Mouse (Mus musculus) embryonic facial prominence, embryonic 15.5 days (tissue): ENCODE results near the gene Npff. TPM values are rescaled to one million over a fixed set of nuclear protein-coding genes. Genes with fewer than 3 reads are reported as not detected.

Source experiments
- ATAC-seq: fragments of 200-750 bp; cut with Nextera tagmentation; 2 replicates; pipeline ENCODE4 v1.8.0; 2017; ENCODE audit warnings: low read depth, moderate TSS enrichment; ENCODE audit not compliant: insufficient number of reproducible peaks, low FRiP score, low TSS enrichment
- H3K27ac ChIP-seq: fragments of 300-500 bp; sonication (generic); replicated peaks from 2 replicates; pipeline ENCODE4 v1.5.1; 2015; ENCODE audit warnings: mild to moderate bottlenecking, inconsistent platforms
- H3K27me3 ChIP-seq: fragments of 300-500 bp; sonication (generic); 2 replicates; pipeline ENCODE4 v1.6.1; 2015; ENCODE audit warnings: inconsistent platforms
- H3K36me3 ChIP-seq: fragments of 300-500 bp; sonication (generic); 2 replicates; pipeline ENCODE4 v1.6.1; 2015; ENCODE audit warnings: mild to moderate bottlenecking, inconsistent platforms
- H3K4me1 ChIP-seq: fragments of 300-500 bp; sonication (generic); 2 replicates; pipeline ENCODE4 v1.6.1; 2015; ENCODE audit warnings: inconsistent platforms
- H3K4me2 ChIP-seq: fragments of 300-500 bp; sonication (generic); replicated peaks from 2 replicates; pipeline ENCODE4 v1.6.1; 2015; ENCODE audit warnings: mild to moderate bottlenecking, inconsistent platforms
- H3K4me3 ChIP-seq: fragments of 300-500 bp; sonication (generic); replicated peaks from 2 replicates; pipeline ENCODE4 v1.5.1; 2015; ENCODE audit warnings: mild to moderate bottlenecking, inconsistent platforms
- H3K9ac ChIP-seq: fragments of 300-500 bp; sonication (generic); 2 replicates; pipeline ENCODE4 v1.6.1; 2015; ENCODE audit warnings: inconsistent platforms
- H3K9me3 ChIP-seq: fragments of 300-500 bp; sonication (generic); replicated peaks from 2 replicates; pipeline ENCODE4 v1.6.1; 2016; ENCODE audit warnings: inconsistent platforms
- WGBS: fragments of 180-500 bp; shearing (Covaris S2); methylation state at CpG from one replicate; pipeline ENCODE4 v1.1.7; 2015; 5-methylcytosine and 5-hydroxymethylcytosine counted together
- polyA plus RNA-seq: library from polyadenylated mRNA; unstranded; fragments of >200 nt; fragmentation: Nextera tagmentation; extraction: Ambion mirVana; gene quantifications from 2 replicates; pipeline ENCODE4 v1.2.1, GENCODE M21; 2015

Gene Npff
- polyA plus RNA-seq = 3.8 and 3.9 TPM in 2 replicates

DNA sequence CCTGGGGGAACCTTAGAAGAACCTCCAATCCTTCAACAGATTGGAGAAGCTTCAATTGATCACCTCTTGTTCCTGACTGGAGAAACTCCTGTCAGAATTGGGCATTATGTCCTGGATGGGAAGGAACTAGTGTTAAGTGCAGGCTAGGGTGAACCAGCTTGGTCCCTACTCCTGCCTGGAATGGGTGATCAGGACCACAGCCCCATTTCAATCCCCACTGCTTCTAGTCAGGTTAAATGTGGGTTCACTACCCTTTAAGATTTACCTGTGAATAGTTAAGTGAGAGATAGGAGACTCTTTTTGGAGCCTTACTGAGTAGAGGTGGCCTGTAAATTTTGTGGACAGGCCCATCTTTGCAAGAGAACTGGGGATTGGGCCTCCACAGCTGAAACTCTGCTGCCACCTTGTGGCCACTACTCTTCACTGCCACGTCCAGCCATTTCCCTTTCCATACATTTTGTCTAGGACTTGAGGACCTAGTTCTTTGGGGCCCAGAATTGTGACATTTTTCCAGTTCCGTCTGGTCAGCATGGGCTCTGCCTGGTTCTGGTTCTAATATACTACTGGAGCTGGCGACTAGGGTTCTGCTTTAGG is at the start of gene Npff:
TSS of gene Npff (minus strand) at position 51 of the 594 bp plus-strand sequence.
- no peak for ATAC-seq
- Histone ChIP-seq H3K9ac (no peak within 1 kb of the TSS), H3K9me3 (no peaks in the 10 kb centered on the region), H3K27me3 (no peaks in the 10 kb centered on the region), H3K4me2 (no peak within 1 kb of the TSS), H3K36me3 (peaks cover 66% of the 10 kb centered on the region), H3K4me3 (no peak within 1 kb of the TSS), H3K4me1 (peaks cover 7% of the 10 kb centered on the region), H3K27ac (no peak within 1 kb of the TSS; the same call in 1 of the 2 replicates)
- 7% methylated on average over 3 of the region's 3 CpGs for WGBS

DNA sequence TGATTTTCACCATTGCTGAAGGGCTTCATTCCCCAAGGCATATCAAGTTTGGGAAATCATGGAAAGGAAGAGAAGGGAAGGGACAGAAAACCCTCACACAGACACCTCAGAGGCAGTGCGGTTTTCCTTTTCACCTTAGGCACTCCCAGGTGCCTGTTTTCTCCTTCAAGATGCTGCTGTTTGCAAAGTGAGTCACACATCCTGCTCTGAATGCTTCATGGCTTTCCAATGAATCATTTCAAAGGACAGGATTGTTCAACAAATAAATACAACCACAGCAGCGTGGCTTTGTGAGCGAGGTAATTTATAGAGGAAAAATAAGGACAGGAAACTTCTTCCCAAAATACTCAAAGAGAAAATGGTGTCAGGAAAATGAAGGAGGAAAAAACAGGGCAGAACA is 47.3 kb upstream of the Npff start:
- no peaks in the 10 kb centered on the region for H3K36me3 ChIP-seq
- H3K4me1 ChIP-seq = no peaks in the 10 kb centered on the region
- WGBS = 61% methylated on average over 3 of the region's 3 CpGs
- H3K9ac ChIP-seq = no peak overlapping the region
- H3K27me3 ChIP-seq = no peaks in the 10 kb centered on the region
- H3K27ac ChIP-seq = 0 out of 2 replicates have a peak overlapping the region, but pooled peaks have one; percentile 11
- ATAC-seq = no peak
- no peak overlapping the region for H3K4me3 ChIP-seq
- H3K4me2 ChIP-seq = no peak overlapping the region
- H3K9me3 ChIP-seq = no peaks in the 10 kb centered on the region

DNA sequence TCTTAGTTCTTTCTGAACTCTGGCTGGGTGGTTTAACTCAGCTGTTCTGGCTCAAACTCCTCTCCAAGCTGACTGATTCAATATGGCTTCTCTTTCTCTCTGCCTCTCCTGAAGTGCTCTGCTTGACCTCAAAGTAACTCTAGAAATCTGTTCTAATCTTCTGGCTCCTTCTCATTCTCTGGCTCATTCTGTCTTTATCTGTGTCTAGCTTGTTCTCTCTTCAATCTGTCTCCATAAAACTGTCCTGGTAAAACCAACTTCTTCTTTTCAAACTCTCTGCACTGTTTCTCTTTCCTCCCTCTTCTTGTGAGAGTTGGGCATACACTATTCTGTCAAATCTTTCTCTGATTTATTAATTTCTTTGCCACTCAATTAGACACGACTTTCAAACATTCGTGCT is 43.1 kb upstream of the Npff start:
- Histone ChIP-seq H3K9me3 (no peaks in the 10 kb centered on the region), H3K4me2 (no peak overlapping the region), H3K4me3 (no peak overlapping the region), H3K9ac (no peak overlapping the region), H3K4me1 (no peaks in the 10 kb centered on the region), H3K27me3 (no peaks in the 10 kb centered on the region), H3K27ac (no peak overlapping the region), H3K36me3 (peaks cover 10% of the 10 kb centered on the region)
- no peak for ATAC-seq
- WGBS = 93% methylated on average over 2 of the region's 2 CpGs

DNA sequence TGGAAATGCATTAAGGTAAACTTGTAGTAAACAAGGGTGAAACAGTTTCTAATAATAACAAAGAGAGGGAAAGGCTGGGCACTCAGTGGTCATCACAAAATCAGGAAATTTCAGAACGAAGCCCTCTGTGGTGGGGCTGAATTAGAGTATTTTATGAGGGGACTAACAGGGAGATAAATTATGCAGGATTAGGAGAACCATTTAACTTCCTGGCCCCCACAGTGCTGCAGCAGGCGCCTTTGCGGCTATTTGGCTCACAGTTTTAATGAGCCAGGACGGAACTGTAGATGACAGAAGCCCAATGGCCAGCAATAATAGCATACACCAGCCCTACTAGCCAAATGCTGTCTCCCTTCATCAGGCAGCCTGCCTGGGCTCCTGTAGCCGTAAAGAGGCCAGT is 38.9 kb upstream of the Npff start:
- 95% methylated on average over 5 of the region's 5 CpGs for WGBS
- ATAC-seq = no peak
- Histone ChIP-seq H3K4me1 (no peaks in the 10 kb centered on the region), H3K4me2 (no peak overlapping the region), H3K4me3 (no peak overlapping the region), H3K9me3 (no peaks in the 10 kb centered on the region), H3K27me3 (no peaks in the 10 kb centered on the region), H3K36me3 (peaks cover 25% of the 10 kb centered on the region), H3K27ac (no peak overlapping the region), H3K9ac (no peak overlapping the region)

DNA sequence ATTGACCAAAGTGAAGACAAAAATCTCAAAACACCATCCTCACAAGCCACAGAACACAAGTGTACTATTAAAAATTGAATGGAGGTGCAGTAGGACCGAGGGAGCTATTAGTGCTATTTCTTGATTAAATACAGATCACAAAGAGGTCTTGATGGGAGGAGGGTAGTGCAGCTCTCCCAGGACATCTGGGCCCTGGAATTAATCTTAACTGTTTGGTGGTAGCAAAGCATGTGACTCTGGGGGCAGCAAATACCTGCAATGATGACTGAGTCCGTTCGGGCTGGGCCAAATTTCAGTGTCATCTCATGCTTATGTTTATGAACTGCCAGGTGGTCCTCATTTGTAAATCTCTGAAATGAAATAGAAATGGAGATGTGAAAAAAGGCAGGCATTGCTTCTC is 38.3 kb upstream of the Npff start:
- Histone ChIP-seq H3K9ac (no peak overlapping the region), H3K27ac (no peak overlapping the region)
- 64% methylated on average over 3 of the region's 3 CpGs for WGBS

DNA sequence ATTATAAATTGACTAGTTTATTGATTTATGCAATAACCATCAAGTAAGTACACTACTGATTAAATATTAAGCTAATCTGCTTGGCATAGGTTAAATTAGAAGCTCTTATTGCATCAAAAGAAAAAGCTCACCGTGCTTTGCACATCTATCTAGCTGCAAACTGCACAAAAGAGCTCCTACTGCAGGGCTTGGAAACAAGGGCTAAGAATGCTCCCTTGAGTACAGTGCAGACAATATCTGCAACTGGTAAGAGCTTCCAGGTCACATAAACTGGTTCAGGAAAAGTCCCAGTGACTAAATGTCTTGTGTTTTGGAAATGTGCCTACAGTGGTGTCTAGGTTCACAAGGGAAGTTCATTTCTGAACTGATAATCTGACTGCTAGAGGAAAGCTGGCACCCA is 37.7 kb upstream of the Npff start:
- Histone ChIP-seq H3K9me3 (no peaks in the 10 kb centered on the region), H3K36me3 (peaks cover 25% of the 10 kb centered on the region), H3K4me3 (no peak overlapping the region), H3K27me3 (no peaks in the 10 kb centered on the region), H3K4me2 (no peak overlapping the region), H3K27ac (no peak overlapping the region), H3K4me1 (no peaks in the 10 kb centered on the region), H3K9ac (no peak overlapping the region)
- ATAC-seq = no peak
- 93% methylated on average over 1 of the region's 1 CpGs for WGBS

More for the DNA sequence above, 38.3 kb upstream of the Npff start:
- no peak for ATAC-seq
- H3K4me1 ChIP-seq = no peaks in the 10 kb centered on the region
- H3K9me3 ChIP-seq = no peaks in the 10 kb centered on the region
- no peak overlapping the region for H3K4me2 ChIP-seq
- no peaks in the 10 kb centered on the region for H3K27me3 ChIP-seq
- H3K4me3 ChIP-seq = no peak overlapping the region
- peaks cover 25% of the 10 kb centered on the region for H3K36me3 ChIP-seq

DNA sequence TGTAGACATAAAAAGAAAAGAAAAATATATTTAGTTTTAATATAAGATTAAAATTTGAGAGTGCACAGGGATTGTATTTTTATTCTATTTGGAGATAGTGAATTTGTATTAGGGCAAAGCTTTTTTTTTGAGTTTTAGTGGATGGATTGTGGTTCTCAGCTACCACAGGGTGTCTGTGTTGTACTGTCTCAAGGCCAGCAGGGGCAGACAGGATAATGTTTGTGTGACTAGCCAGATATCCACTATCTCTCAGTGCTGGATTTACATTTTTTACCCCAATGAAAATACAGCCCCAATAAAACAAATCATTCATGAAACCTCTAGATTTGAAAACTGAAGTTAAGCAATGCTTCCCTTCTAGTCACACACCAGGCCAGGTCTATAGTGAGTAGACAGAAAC is 32.8 kb upstream of the Npff start:
- no peaks in the 10 kb centered on the region for H3K27me3 ChIP-seq
- H3K27ac ChIP-seq = no peak overlapping the region
- no peaks in the 10 kb centered on the region for H3K4me1 ChIP-seq
- H3K4me2 ChIP-seq = no peak overlapping the region
- H3K9me3 ChIP-seq = no peaks in the 10 kb centered on the region
- H3K9ac ChIP-seq = no peak overlapping the region
- H3K4me3 ChIP-seq = no peak overlapping the region
- no peak for ATAC-seq
- peaks cover 53% of the 10 kb centered on the region for H3K36me3 ChIP-seq

DNA sequence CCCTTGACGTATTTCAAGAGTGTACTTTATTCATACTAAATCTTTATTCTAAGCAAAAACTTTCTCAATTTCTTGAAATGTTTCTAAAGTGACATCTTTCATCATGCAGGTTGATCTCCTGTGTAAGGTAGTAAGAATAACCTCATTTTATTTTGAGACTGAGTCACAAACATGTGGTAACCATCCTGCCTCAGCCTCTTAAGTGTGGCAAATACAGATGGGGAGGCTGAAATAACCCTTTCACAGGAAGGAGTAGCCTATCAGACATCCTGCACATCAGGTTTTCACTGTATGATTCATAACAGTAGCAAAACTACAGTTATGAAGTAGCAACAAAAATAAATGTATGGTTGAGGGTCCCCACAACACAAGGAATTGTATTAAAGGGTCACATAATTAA is 30.8 kb upstream of the Npff start:
- H3K4me1 ChIP-seq = no peaks in the 10 kb centered on the region
- peaks cover 61% of the 10 kb centered on the region for H3K36me3 ChIP-seq
- 93% methylated on average over 1 of the region's 1 CpGs for WGBS
- no peak overlapping the region for H3K4me3 ChIP-seq
- no peaks in the 10 kb centered on the region for H3K27me3 ChIP-seq
- no peak overlapping the region for H3K9ac ChIP-seq
- H3K4me2 ChIP-seq = no peak overlapping the region
- H3K9me3 ChIP-seq = no peaks in the 10 kb centered on the region
- ATAC-seq = no peak
- no peak overlapping the region for H3K27ac ChIP-seq

DNA sequence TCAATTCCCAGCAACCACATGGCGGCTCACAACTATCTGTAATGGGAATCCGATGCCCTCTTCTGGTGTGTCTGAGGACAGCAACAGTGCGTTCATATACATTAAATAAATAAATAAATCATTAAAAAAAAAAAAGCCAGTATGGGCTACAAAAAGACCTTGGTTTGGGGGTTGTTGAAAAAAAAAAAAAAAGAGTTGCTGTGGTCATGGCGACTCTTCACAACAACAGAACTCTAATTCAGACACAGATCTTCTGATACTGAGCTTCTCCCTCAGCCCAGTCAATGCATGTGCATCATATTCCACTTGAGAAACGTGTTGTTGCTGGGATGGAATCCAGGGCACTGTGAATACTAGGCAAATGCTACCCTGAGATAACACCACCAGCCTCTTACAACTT is 27.9 kb upstream of the Npff start:
- H3K4me2 ChIP-seq = no peak overlapping the region
- no peak for ATAC-seq
- 96% methylated on average over 5 of the region's 5 CpGs for WGBS
- no peaks in the 10 kb centered on the region for H3K27me3 ChIP-seq
- H3K9ac ChIP-seq = no peak overlapping the region
- no peaks in the 10 kb centered on the region for H3K9me3 ChIP-seq
- H3K4me1 ChIP-seq = no peaks in the 10 kb centered on the region
- H3K36me3 ChIP-seq = peaks cover 64% of the 10 kb centered on the region
- H3K27ac ChIP-seq = no peak overlapping the region
- no peak overlapping the region for H3K4me3 ChIP-seq

DNA sequence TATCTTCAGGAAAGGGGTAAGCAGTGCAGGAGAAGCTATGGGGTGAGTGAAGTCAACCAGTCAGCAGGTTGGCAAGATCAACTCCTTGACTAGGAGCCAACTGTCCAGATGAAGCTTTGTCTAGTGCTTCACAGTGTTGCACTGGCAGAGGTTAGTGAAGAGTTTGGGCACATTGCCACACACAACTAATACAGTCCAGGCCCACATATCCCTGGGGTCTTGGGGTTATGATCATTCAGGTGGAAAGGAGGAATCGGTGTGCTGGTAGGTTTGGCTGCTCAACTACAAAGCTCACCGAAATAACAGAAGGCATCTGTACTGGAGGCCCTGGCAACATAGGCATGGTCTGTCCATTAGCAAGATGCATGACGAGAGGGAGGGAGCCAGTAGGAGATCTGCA is 22.7 kb upstream of the Npff start:
- WGBS = 88% methylated on average over 3 of the region's 3 CpGs
- no peak overlapping the region for H3K27ac ChIP-seq
- H3K4me1 ChIP-seq = 0 out of 2 replicates have a peak, but pooled peaks cover 6% of the 10 kb centered on the region
- H3K9ac ChIP-seq = no peak overlapping the region
- ATAC-seq = no peak
- H3K4me3 ChIP-seq = no peak overlapping the region
- no peaks in the 10 kb centered on the region for H3K27me3 ChIP-seq
- no peaks in the 10 kb centered on the region for H3K9me3 ChIP-seq
- H3K4me2 ChIP-seq = no peak overlapping the region
- peaks cover 62% of the 10 kb centered on the region for H3K36me3 ChIP-seq

DNA sequence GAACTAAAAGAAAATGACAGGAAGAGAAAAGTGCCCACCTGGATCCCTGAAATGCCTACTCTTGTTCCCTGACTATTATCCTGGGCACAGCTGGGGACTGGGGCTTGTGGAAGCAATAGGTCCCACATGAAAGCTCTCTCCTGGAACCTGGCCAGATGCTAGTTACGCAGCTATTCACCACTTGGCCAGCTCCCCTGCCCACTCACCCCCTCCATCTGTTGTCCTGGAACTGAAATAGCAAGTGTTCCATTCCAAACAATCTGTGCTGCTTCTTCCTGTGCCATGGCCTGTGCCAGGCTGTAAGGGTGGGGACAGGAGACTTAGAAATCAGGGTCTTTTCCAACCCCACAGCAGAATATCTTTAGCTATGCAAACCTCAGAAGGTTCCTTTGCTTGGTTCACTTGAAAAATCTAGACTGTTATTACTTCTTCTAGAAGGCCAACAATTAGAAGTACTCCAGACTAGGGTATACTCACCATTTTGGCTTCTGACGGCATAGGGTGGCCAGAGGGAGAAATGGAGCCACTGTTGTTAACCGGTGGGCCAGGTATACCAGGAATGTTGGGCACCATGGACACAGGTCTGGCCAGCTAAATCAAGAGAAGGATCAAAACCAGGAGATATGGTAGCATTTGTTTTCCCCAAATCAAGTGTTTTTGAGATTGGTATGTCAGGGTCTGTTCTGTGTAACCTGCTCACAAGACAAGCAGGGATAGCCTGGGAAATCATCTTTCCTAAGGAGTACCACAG is 22.1 kb upstream of the Npff start:
- peak overlapping the region; percentile 29; the same call in 1 of the 2 replicates for H3K27ac ChIP-seq
- 62% methylated on average over 3 of the region's 3 CpGs for WGBS
- no peaks in the 10 kb centered on the region for H3K9me3 ChIP-seq
- ATAC-seq = peak; percentile 80
- H3K4me3 ChIP-seq = no peak overlapping the region
- H3K4me2 ChIP-seq = no peak overlapping the region
- H3K36me3 ChIP-seq = peaks cover 62% of the 10 kb centered on the region
- H3K9ac ChIP-seq = no peak overlapping the region
- H3K27me3 ChIP-seq = no peaks in the 10 kb centered on the region
- 0 out of 2 replicates have a peak, but pooled peaks cover 6% of the 10 kb centered on the region for H3K4me1 ChIP-seq

DNA sequence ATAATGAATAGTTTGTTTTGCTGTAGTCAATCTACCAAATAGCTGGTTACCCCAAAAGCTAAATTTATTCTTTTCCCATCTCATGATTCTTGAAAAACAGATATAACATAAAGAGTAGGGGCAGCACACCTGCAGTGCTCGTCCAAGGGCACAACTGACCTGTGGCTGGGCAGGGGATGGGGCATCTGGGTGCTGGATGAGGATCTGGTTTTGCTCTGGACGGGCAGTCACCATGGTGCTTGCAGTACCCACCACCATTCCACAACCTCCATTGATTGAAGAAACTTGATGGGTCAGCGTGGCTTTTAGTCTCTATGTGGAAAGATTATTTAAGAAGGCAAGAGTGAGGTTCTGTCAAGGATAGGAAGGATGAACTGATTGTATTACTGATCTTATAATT is 21.5 kb upstream of the Npff start:
- H3K9me3 ChIP-seq = no peaks in the 10 kb centered on the region
- no peak overlapping the region for H3K4me3 ChIP-seq
- H3K27me3 ChIP-seq = no peaks in the 10 kb centered on the region
- no peak overlapping the region for H3K4me2 ChIP-seq
- H3K36me3 ChIP-seq = peaks cover 63% of the 10 kb centered on the region
- WGBS = 92% methylated on average over 3 of the region's 3 CpGs
- H3K4me1 ChIP-seq = 0 out of 2 replicates have a peak, but pooled peaks cover 6% of the 10 kb centered on the region
- H3K27ac ChIP-seq = no peak overlapping the region
- no peak for ATAC-seq
- H3K9ac ChIP-seq = no peak overlapping the region
